Mouse (Mus musculus): ENCODE measurements around the gene Spata5.

The Spata5 gene

DNA sequence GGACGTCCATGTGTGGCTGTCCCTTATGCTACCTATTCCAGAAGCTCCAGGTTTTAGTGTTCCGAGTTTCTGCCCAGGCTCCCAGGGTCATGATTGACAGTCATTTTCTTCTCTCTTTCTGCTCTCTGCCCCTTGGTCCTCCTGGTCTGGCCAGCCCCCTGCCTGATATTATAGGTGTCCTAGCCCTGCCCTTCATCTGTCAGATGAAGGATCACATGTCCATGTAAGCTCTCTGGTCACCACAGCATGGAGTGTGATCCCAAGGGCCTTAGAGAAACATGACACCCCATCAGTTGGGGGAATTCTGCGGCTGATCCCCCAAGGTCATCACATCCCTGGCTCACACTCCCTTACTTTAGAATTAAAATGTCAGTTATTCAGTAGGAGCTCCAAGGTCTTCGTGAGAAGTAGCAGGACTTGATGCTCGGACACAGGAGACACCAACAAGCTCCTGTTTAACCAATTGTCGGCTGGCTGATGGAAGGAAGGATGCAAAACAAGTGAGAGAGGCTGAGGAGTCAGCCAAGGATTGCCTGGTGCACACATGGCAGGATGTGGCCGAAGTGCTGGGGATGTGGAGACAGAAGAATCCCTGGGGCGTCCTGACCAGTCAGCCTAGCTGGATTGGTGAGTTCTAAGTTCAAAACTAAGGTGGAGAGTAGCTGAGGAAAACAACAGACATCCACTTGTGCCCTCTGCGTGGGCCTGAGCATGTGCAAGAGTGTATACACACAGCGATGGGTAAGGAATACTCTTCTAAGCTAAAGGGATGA is 195.4 kb downstream of the Spata5 start:
- in situ Hi-C loops (cut with MboI, MseI), result no loop called here

DNA sequence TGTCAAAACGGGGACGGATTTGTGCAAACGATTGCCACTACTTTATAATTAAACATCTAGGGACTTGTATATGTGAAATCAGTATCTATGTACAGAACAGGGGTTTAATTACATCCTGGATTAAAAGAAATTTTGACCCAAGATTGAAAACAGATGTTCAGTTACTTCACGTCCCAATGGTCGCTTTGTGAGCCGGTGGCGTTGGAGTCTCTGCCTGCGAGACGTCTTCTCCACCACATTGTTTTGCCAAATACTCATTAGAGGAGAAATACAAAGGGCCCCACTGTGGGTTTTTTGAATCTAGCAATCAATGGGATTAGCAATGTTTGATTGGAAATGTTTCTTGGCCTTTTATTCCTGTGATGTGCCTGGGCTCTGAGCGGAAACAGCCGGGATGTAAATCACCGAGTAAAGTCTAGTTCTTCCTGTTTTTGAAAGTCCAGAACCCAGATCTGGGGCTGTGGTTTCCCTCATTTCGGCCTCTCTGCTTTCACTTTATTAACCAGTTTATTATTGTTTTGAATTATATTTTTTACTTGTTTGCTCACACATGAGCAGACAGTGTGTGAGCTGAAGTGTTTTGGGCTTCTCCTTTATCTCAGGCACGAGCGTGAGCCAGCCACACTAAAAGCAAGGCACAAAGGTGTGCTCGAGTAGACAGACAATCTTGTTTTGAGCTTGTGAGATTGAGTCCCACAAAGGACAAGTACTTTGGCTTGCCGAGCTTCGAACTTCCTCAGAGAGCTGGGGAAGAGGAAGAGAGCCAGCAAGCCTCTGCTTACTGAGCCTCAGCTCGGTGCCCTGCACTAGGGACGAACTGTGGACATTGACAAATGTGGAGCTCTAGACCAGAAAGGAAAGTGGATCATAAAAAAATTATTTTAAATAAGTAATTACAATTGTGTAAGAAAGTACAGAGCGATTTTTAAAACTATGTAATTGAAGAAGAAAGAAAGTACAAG is 197.2 kb downstream of the Spata5 start:
- in situ Hi-C loops (cut with MboI, MseI), result no loop called here
